Mouse (Mus musculus): ENCODE results near the gene Spint4.

Gene Spint4

DNA sequence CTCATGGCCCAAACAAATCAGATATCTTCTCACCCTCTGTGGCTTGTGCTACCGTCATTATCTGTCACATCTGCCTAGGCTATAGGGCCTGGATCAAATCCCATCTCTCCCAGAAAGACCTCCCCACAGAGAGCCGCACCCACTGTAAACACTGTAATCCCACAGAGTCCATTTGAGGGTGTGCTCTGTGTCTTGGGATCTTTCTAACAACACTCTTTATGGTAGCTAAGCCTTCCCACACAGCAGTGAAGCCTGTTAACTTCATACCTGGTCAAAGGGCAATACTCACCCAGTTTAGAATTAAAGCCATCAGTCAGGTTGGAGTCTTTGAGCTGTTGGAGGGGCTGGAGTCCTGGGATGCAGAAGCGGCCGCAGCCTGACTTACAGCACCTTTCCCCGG, 33.4 kb downstream of the Spint4 start:
- DNase-seq (ENCODE audit: low read depth, low spot score), result no peak

GRCm38 (mm10) chr2:164733259-164733658, 35.0 kb downstream of the Spint4 start:
- no peak for DNase-seq (ENCODE audit: low read depth, low spot score)

DNA sequence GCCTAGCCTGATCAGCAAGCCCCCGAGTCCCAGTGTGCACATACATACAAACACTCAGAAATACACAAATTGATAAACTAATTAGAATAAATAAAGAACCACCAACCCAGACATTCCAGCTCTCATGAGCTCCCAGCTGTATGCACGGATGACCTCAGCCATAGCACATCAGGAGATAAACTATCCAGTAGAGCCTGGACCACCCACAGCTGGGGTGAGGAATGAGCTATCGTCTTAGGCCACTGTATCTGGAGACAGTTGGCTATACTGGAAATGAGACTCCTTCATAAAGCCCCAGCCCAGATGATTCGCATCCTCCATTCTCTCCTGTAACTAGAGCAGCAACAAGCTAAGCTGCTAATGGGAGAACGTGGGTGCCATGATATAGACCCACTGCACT, 36.5 kb downstream of the Spint4 start:
- no peak for DNase-seq (ENCODE audit: low read depth, low spot score)

DNA sequence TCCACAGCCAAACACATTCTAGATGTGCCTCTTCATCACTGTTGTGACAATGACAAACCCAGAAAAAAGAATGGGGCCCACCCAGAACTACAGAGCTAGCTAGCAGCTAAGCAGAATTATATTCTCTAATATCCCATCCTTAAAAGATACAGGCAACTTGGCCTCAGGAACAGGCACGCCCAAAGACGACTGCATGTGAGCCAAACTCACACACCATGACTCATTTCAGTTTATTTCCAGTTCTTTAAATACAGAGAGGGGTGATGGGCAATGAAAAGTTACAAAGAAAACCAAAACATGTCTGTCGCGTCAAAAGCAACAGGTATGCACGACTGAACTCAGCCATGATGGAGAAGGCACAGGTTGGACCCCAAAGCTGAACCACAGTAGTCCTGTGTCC, 37.1 kb downstream of the Spint4 start:
- DNase-seq (ENCODE audit: low read depth, low spot score), result no peak

DNA sequence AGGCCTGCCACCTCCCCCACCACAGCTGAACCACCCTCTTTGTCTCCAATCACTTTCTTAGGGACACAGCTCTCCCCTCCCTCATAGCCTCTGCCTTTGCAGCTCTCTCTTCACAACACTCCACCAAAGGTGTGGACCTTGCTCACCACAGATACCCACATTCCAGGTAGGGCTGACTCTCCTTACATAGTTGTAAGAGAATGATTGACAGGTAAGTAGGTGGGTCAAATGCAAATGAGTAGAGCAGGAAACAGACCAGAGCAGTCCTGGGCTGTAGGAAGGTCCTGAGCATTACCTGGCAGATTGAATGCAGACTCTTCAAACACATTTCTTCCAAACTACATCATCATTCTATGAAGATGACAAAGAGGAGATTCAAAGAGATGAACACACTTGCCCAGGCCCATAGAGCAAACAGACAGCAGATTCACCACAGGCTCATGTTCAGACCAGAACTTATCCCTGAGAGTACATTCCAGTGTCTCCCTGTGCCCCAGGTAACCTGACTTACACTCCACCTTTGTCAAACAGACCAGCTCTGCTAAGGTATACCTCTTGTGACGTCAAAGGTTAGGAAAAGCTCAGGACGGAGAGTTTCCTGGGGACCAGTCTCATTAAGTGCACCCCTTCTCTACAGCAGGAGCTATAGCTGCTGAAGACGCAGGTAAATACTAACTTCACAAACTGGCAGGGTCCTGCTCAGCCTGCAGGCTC, 39.2 kb downstream of the Spint4 start:
- DNase-seq (ENCODE audit: low read depth, low spot score), result no peak

DNA sequence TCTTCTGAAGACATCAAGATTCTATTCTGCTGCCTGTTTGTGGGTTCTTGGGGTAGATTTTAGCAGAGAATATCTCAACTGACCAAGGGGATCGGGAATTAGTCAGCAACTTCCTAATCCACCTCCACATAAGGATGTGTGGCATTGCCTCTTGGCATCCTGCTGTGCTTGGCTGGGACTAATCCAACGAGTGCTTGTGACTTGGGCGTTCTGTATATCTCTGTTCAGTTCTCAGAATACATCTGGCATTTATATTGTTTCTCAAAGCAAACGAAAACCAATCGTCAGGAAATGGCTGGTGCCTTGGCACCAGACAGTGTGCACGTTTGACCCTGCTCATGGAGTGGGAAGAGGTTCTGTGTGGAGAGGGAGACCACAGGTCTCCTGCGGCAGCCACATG, 41.6 kb downstream of the Spint4 start:
- no peak for DNase-seq (ENCODE audit: low read depth, low spot score)

DNA sequence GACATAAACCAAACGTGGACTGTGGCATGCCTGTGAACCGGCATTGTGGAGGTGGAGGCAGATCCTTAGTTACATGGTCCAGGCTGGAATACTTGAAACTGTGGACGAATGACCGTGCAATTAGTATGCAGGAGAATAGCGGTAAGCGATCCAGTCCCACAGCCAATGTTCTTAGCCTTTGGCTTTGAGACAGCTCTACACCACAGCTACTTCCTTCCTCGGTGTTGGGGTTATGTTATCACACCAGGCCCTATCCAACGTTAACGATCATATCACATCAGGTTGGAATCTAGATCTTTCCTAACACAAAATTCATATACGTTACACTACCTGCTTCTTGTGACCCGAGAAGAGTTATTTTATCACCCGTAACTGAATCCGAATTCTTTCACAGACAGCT, 46.7 kb downstream of the Spint4 start:
- no peak for DNase-seq (ENCODE audit: low read depth, low spot score)

DNA sequence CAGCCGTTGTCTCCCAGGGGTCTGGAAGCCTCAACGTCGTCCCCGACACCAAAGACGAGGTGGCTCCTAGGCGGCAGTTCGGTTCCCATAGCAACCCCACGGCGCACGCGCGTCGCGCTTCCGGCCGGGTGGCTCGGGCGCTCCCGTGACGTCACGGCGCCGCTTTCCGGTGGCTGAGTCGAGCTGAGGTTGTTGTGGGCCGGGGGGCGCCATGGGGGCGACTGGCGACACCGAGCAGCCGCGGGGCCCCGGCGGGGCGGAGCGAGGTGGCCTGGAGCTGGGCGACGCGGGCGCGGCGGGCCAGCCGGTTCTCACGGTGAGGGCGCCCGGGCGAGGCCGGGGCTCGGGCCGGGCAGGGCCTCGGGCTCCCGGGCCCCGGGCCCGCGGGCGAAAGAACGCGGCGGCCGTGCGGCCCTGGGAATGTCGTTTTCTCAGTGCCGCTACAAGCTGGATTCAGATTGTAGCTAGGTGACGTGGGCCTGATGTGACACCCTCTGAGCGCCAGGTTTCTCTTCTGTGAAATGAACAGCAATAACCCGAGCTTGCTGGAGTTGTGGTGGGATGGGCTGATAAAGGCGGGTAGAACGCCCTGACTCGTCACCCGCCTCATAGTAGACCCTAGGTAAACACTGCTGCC, 47.7 kb downstream of the Spint4 start, which contains the start of the genes Wfdc3 and Dnttip1:
Gene Wfdc3 (minus strand): TSS at position 89 of the 637 bp plus-strand sequence.
Gene Dnttip1 (plus strand): TSS at position 141 of the 637 bp plus-strand sequence.
- DNase-seq (ENCODE audit: low read depth, low spot score), result peak; percentile 78

DNA sequence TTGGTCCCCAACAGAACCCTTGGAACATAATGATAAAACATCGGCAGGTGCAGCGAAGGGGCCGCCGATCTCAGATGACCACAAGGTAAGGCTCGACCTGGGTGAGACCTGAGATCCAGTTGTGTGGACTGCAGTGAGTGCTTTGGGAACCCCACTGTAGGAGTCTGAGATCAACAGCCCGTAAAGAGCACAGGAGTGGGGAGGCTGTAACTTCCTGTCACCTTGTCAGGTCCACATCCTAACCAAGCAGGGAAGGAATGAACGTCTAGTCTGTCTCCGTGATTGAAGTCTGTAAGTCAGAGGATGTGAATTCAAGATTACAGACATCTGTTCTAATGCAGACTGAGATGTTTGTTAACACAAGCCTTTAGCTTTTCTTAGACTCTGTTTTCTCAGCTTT, 48.4 kb downstream of the Spint4 start:
- DNase-seq (ENCODE audit: low read depth, low spot score), result no peak

DNA sequence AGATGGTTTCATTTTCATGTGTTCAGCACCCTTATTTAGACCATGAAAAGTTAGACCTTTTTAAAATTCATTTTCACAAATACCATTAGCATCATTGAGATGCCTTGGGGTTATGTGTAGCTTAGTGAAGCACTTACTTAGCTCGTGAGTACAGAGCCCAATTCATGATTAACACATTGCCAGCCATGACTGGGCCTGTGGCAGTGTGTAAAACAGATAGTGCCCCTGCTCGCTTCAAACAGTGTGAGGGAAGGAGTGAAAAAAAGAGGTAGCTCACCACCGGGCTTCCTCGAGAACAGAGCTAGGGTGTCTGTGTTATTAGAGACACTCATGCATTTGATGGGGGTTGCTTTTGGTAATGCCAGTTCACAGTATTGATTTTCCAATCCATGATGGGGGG, 49.9 kb downstream of the Spint4 start:
- no peak for DNase-seq (ENCODE audit: low read depth, low spot score)

- DNase-seq (ENCODE audit: low read depth, low spot score), result no peak
Measured at GRCm38 (mm10) chr2:164748991-164749390, 50.7 kb downstream of the Spint4 start.
